Mouse (Mus musculus) midbrain, embryonic 16.5 days (tissue): ENCODE data around the gene Fbln1. TPM values are rescaled to one million over a fixed set of nuclear protein-coding genes. Genes with fewer than 3 reads are reported as not detected.

Experiments
- ATAC-seq: fragments of 200-750 bp; cut with Nextera tagmentation; 2 replicates; pipeline ENCODE4 v1.8.0; 2017; ENCODE audit warnings: moderate TSS enrichment
- H3K27ac ChIP-seq: fragments of 300-500 bp; sonication (generic); 2 replicates; pipeline ENCODE4 v1.5.1; 2014; ENCODE audit warnings: mild to moderate bottlenecking, low read length, mixed read lengths
- H3K27me3 ChIP-seq: fragments of 300-500 bp; sonication (generic); 2 replicates; pipeline ENCODE4 v1.6.1; 2014; ENCODE audit warnings: low read depth, low read length, mixed read lengths; ENCODE audit not compliant: control insufficient read depth, insufficient read depth
- H3K36me3 ChIP-seq: fragments of 300-500 bp; sonication (generic); 2 replicates; pipeline ENCODE4 v1.6.1; 2014; ENCODE audit warnings: mild to moderate bottlenecking, low read length, moderate library complexity, mixed read lengths; ENCODE audit not compliant: control insufficient read depth, insufficient read depth
- H3K4me1 ChIP-seq: fragments of 300-500 bp; sonication (generic); 2 replicates; pipeline ENCODE4 v1.6.1; 2014; ENCODE audit warnings: mild to moderate bottlenecking, low read length, mixed read lengths; ENCODE audit not compliant: control insufficient read depth, insufficient read depth
- H3K4me2 ChIP-seq: fragments of 300-500 bp; sonication (generic); 2 replicates; pipeline ENCODE4 v1.6.1; 2014; ENCODE audit warnings: mild to moderate bottlenecking, low read length, mixed read lengths
- H3K4me3 ChIP-seq: fragments of 300-500 bp; sonication (generic); 2 replicates; pipeline ENCODE4 v1.5.1; 2014; ENCODE audit warnings: low read depth, mild to moderate bottlenecking, low read length, moderate library complexity, mixed read lengths
- H3K9ac ChIP-seq: fragments of 300-500 bp; sonication (generic); 2 replicates; pipeline ENCODE4 v1.6.1; 2014; ENCODE audit warnings: low read depth, low read length, mixed read lengths
- H3K9me3 ChIP-seq: fragments of 300-500 bp; sonication (generic); replicated peaks from 2 replicates; pipeline ENCODE4 v1.6.1; 2014; ENCODE audit warnings: mild to moderate bottlenecking, low read length, mixed read lengths; ENCODE audit not compliant: control insufficient read depth, poor library complexity, severe bottlenecking
- WGBS: fragments of 180-500 bp; shearing (Covaris S2); extraction: QIAGEN DNeasy Blood & Tissue Kit; methylation state at CpG from one replicate; pipeline ENCODE4 v1.1.7; 2014; 5-methylcytosine and 5-hydroxymethylcytosine counted together
- polyA plus RNA-seq: library from polyadenylated mRNA; unstranded; fragments of >200 nt; fragmentation: Nextera tagmentation; extraction: Ambion mirVana; gene quantifications from 2 replicates; pipeline ENCODE4 v1.2.1, GENCODE M21; 2015

Fbln1 gene
- polyA plus RNA-seq, 1 experiment from 2014 or later, result 41.1 TPM

DNA sequence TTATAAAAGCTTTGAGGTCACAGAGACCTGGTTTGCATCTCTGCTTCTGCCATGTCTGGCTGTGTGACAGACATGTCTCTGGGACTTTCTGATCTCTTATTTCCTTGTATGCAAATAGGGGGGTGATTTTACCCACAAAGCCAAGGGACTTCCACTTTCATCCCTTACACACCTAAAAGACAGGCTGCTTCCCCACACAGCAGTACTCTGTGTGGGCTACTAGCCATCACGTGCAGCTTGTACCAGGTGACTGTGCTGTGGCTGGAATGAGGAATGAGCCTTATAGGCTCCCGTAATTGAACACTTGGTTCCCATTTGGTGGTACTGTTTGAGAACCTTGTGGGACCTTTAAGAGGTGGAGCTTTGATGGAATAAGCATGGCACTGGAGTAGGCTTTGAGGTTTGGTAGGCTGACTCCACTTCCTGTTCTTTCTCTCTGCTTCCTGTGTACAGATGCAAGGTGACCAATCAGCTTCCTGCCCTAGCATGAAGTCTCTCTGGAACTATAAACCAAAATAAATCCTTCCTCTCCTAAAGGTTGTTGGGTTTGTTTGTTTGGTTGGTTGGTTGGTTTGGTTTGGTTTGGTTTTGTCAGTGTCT lies 101.4 kb downstream of the Fbln1 start:
- H3K9me3 ChIP-seq, result no peaks in the 10 kb centered on the region
- H3K9ac ChIP-seq, result no peak overlapping the region
- 90% methylated on average over 2 of the region's 2 CpGs for WGBS
- H3K4me3 ChIP-seq, result no peak overlapping the region
- H3K27ac ChIP-seq, result no peak overlapping the region
- H3K4me1 ChIP-seq, result 0 out of 2 replicates have a peak, but pooled peaks cover 2% of the 10 kb centered on the region
- no peak for ATAC-seq
- H3K27me3 ChIP-seq, result no peaks in the 10 kb centered on the region
- H3K36me3 ChIP-seq, result no peaks in the 10 kb centered on the region
- no peak overlapping the region for H3K4me2 ChIP-seq

DNA sequence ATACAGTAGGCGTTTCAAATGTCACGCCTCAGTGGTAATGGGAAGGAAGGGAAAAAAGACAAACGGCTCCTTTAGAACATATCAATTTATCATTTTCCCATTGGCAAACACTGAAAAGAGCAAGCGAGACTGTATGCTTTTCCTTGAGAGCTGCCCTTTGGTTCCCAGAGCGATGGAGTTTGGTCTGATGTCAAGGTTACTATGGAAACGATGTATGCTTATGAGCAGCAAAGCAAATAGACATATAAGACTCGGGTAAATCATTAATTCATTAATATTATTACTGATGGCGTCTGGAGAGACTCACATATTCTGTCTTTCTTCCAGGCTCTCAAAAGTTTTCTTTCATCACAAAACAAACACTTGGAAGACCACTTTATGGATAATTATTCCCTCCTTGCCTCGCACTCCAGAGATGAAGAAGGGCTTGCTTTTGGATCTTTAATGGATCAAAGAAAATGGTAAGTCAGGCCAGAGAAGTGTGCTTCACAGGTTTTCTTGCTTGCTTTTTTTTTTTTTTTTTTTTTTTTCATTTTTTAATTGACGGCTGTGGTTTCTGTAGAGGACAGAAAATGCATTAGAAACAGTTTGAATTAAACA lies 105.4 kb downstream of the Fbln1 start:
- no peak overlapping the region for H3K4me3 ChIP-seq
- 54% methylated on average over 10 of the region's 10 CpGs for WGBS

DNA sequence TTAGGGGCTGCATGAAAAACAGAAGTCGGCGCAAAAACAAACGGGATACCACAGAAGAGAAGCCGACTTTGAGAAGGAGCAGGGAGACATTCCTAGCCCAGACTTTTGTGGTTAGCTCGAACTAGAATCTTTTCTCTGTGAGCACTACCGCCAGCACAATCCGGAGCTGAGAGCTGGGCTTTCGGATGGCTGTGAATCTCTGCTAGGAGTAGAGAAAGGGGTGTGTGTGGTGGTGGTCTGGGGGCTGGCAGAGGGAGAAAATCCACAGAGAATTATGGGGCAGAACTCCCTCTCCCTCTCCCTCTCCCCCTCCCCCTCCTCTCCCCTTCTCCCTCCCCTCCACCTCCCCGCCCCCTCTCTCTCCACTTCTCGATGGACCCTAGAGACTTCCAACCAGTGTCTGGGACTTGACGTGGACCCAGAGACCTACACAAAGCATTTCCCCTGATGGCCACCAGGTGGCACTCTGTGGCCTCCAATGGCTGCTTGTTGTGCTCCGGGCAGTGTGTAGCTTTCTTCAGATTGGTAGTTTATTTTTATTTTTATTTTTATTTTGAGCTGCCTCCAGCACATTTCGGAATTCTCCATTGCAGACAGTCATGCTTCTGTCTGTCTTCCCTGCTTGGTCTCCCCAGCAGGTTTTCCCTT lies 109.8 kb downstream of the Fbln1 start:
- H3K27ac ChIP-seq, result no peak overlapping the region
- H3K9ac ChIP-seq, result no peak overlapping the region
- H3K4me3 ChIP-seq, result no peak overlapping the region
- no peaks in the 10 kb centered on the region for H3K27me3 ChIP-seq
- no peaks in the 10 kb centered on the region for H3K36me3 ChIP-seq
- ATAC-seq, result 0 out of 2 replicates have a peak, but pooled peaks have one; percentile 28
- H3K4me2 ChIP-seq, result no peak overlapping the region
- H3K4me1 ChIP-seq, result peaks cover 4% of the 10 kb centered on the region; the same call in 1 of the 2 replicates
- 36% methylated on average over 12 of the region's 13 CpGs for whole genome bisulfite sequencing
- no peaks in the 10 kb centered on the region for H3K9me3 ChIP-seq

More for the DNA sequence above, 105.4 kb downstream of the Fbln1 start:
- H3K27ac ChIP-seq, result no peak overlapping the region
- H3K4me2 ChIP-seq, result no peak overlapping the region
- H3K9me3 ChIP-seq, result no peaks in the 10 kb centered on the region
- H3K27me3 ChIP-seq, result no peaks in the 10 kb centered on the region
- H3K36me3 ChIP-seq, result no peaks in the 10 kb centered on the region
- H3K4me1 ChIP-seq, result peaks cover 4% of the 10 kb centered on the region; the same call in 1 of the 2 replicates
- peak; percentile 25; the same call in 1 of the 2 replicates for ATAC-seq
- H3K9ac ChIP-seq, result no peak overlapping the region

DNA sequence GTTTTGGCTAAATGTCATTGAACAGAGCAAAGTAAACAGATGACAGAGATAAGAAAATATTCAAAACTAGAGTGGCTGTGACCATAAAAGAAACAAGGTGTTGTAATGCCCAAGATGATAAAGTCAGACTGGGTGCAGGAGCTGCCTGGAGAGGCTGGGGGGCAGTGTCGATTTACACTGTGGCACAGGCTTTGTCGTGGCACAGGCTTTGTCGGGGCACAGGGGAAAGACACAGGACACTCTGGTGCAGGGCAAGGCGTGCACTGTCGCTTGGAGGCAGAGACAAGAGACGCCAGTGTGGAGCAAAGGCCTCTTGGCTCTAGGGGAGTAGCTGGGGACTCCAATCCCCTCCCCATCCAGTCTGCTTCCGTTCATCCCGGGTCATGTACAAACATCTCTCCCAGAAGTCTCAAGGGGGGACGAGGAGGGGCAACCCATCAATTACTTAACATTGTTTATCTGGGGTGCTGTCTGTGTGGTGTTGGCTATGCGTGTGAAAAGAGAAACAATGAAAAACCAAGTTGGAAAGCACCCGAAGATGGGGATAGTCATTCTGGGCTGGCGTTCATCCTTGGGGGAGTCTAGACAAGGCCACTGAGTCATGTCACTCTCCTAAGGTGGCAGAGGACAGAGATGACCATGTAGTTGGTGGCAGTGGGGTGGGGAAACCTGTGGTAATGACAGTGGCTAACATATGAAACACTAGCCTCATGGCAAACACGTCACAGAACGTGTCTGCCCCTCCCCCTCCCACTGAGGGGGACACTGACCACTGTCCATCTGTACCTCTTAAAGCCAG lies 110.8 kb downstream of the Fbln1 start:
- no peak; the same call in 1 of the 2 replicates for ATAC-seq
- Histone ChIP-seq H3K36me3 (no peaks in the 10 kb centered on the region), H3K27me3 (no peaks in the 10 kb centered on the region), H3K4me2 (no peak overlapping the region), H3K27ac (no peak overlapping the region), H3K4me1 (peaks cover 2% of the 10 kb centered on the region; the same call in 1 of the 2 replicates), H3K9me3 (no peaks in the 10 kb centered on the region), H3K4me3 (no peak overlapping the region), H3K9ac (no peak overlapping the region)
- WGBS, result 55% methylated on average over 14 of the region's 14 CpGs

DNA sequence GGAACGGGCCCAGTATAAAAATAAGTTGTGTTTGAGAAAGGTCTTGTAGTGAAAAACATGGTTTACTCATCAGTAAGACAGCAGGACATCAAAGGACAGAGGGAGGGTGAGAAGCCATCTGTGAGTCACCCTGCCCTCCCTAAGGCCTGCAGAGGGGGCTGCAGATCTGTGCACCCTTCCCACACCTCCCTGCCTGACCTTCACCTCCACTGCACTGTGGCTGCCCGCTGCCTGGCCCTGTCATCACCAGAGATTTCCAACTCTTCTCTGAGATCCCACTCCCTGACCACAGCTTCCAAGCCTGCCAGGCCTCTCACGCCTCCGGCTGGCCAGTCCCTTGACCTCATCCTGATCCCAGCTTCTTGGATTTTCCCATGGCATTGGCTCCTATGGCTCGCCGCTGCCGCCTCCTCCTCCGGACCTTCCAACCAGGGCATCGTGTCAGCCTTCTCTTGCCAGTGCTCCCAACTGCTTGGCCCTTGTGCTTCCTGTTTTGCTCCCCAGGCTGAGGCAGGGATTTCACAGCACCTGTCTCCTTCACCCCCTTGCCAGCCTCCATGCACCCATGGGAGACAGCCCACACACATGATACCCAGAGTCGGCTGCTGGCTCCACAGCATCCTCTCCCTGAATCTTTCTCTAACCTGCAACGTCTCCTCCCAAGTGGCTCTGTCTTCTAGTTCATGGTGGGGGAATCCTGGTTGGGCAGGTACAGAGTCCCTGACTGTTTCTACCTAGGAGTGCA lies 114.3 kb downstream of the Fbln1 start:
- WGBS, result 77% methylated on average over 11 of the region's 11 CpGs
- no peak overlapping the region for H3K27ac ChIP-seq
- no peaks in the 10 kb centered on the region for H3K27me3 ChIP-seq
- H3K4me2 ChIP-seq, result no peak overlapping the region
- no peaks in the 10 kb centered on the region for H3K36me3 ChIP-seq
- no peaks in the 10 kb centered on the region for H3K9me3 ChIP-seq
- ATAC-seq, result no peak
- no peak overlapping the region for H3K4me3 ChIP-seq
- H3K4me1 ChIP-seq, result no peaks in the 10 kb centered on the region
- no peak overlapping the region for H3K9ac ChIP-seq

DNA sequence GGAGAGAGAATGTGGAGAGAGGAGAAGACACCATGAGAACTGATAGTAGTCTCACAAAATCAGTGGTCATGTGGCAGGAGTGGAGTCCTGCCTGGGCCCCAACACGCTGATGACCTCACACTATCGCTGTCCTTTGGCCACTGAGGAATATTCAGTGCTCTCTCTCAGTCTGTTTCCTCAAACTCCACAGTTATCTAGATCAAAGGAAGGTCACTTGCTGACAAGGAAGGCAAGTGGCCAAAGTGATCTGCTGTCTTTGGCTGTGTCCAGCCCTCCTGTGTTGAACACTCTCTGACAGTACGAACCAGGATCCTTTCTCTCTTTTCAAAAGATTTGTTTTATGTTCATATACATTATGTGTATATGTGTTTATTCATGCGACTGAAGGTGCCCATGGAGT lies 117.5 kb downstream of the Fbln1 start:
- no peak overlapping the region for H3K4me2 ChIP-seq
- H3K4me1 ChIP-seq, result no peaks in the 10 kb centered on the region
- WGBS, result 88% methylated on average over 4 of the region's 4 CpGs
- H3K4me3 ChIP-seq, result no peak overlapping the region
- no peaks in the 10 kb centered on the region for H3K36me3 ChIP-seq
- H3K9ac ChIP-seq, result no peak overlapping the region
- no peaks in the 10 kb centered on the region for H3K9me3 ChIP-seq
- no peak overlapping the region for H3K27ac ChIP-seq
- no peaks in the 10 kb centered on the region for H3K27me3 ChIP-seq
- no peak for ATAC-seq

DNA sequence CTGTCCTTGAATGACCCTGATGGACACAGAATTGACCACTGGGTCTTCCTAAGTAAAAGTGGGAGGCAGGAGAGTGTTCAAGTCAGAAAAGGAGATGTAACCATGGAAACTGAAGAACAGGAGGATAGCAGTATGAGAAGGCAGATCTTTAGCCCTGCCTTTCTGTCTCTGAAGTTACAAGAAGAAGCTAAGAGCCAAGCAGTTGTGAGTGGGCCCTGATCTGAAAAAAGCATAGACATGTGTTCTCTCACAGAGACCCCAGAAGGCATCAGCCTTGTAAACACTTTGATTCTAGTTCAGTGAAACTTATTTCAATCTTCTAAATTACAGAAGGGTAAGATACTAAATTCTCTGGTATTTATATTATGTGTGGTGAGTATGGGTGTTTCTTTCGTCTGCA lies 118.7 kb downstream of the Fbln1 start:
- Histone ChIP-seq H3K4me2 (no peak overlapping the region), H3K9ac (no peak overlapping the region), H3K27ac (no peak overlapping the region), H3K9me3 (no peaks in the 10 kb centered on the region), H3K4me3 (no peak overlapping the region), H3K27me3 (no peaks in the 10 kb centered on the region), H3K36me3 (no peaks in the 10 kb centered on the region), H3K4me1 (no peaks in the 10 kb centered on the region)
- no peak for ATAC-seq
- 100% methylated on average over 1 of the region's 1 CpGs for WGBS

DNA sequence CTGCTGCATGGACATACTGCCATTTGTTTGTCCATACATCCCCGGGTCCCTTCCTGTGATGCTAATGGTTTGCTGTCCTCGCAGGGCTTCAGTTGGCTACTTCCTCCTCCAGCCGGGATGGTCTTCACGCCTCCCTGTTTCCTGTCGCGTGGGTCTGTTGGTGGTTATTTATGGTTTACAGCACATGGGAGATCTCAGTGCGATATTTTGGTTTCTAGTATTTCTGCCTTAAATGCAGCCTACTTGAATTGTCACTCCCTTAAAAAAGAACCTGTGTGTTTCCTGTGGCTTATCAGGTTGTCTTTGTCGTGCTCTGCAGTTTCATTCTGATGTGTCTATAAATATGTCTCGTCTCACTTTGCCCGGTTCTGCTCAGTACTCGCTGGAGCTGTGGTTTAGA lies 122.1 kb downstream of the Fbln1 start:
- Histone ChIP-seq H3K4me3 (no peak overlapping the region), H3K36me3 (no peaks in the 10 kb centered on the region), H3K4me1 (no peaks in the 10 kb centered on the region), H3K9ac (no peak overlapping the region), H3K4me2 (no peak overlapping the region), H3K27me3 (no peaks in the 10 kb centered on the region), H3K27ac (no peak overlapping the region), H3K9me3 (no peaks in the 10 kb centered on the region)
- ATAC-seq, result no peak
- 66% methylated on average over 11 of the region's 11 CpGs for WGBS
